Mouse (Mus musculus) thymus, postnatal 25 days (tissue): ENCODE measurements around the gene 4922502D21Rik.
A peak's percentile ranks its signal among the peaks of the same experiment; 100 is the strongest.

Experiments
- DNase-seq: peaks from one replicate; pipeline ENCODE4 v3.0.0; 2022

4922502D21Rik gene

GRCm38 (mm10) chr6:129304180-129304579 lies 27.4 kb downstream of the 4922502D21Rik start:
- no peak for DNase-seq

GRCm38 (mm10) chr6:129288708-129289107 lies 42.9 kb downstream of the 4922502D21Rik start:
- no peak for DNase-seq

- peak; percentile 81 for DNase-seq
Observed at GRCm38 (mm10) chr6:129284384-129285104, 47.1 kb downstream of the 4922502D21Rik start.

- DNase-seq = no peak
Observed at GRCm38 (mm10) chr6:129283271-129283670, 48.3 kb downstream of the 4922502D21Rik start.

GRCm38 (mm10) chr6:129276483-129276882 lies 55.1 kb downstream of the 4922502D21Rik start:
- DNase-seq = no peak

GRCm38 (mm10) chr6:129275624-129276203 lies 55.9 kb downstream of the 4922502D21Rik start:
- no peak for DNase-seq

- peak; percentile 74 for DNase-seq
Observed at GRCm38 (mm10) chr6:129275220-129275619, 56.4 kb downstream of the 4922502D21Rik start, which contains the start of gene Cd69. Gene Cd69 (minus strand): TSS chr6:129275436.

GRCm38 (mm10) chr6:129274476-129274875 lies 57.1 kb downstream of the 4922502D21Rik start:
- DNase-seq = no peak

GRCm38 (mm10) chr6:129273662-129274061 lies 57.9 kb downstream of the 4922502D21Rik start:
- no peak for DNase-seq
